Mouse (Mus musculus): ENCODE measurements around the gene Lhx1. TPM values are rescaled to one million over a fixed set of nuclear protein-coding genes. Genes with fewer than 3 reads are reported as not detected.

The Lhx1 gene
- polyA plus RNA-seq, 1 experiment from 2014 or later: not detected

DNA sequence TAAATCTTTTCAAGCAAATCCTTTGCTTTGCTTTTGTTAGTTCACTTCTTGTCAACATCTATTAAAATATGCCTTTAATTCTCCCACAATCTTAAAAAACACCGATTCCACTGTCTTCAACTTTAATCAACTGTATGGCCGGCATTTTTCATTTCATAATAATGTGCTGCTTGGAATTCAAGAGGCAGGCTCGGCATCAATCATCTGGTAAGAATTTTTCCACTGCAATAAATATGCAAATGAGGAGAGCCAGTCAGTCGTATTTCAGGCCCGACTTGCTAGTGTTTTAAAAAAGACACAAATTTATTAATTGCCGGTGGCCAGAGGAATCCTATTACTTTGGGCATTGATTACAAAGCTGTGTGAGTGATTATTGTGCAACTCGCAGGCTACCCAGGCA, 43.7 kb downstream of the Lhx1 start:
- Histone ChIP-seq H3K36me3 (ENCODE audit: insufficient read depth) (no peaks in the 10 kb centered on the region), H3K27ac (ENCODE audit: low read depth) (no peak overlapping the region), H3K4me1 (ENCODE audit: insufficient read depth) (no peaks in the 10 kb centered on the region), H3K27me3 (ENCODE audit: insufficient read depth, low read length) (no peaks in the 10 kb centered on the region), H3K4me2 (no peak overlapping the region), H3K9me3 (ENCODE audit: low read depth, low read length) (no peaks in the 10 kb centered on the region), H3K9ac (no peak overlapping the region), H3K4me3 (ENCODE audit: low read depth, low read length) (no peak overlapping the region)
- peak; percentile 5 for DNase-seq
- ATAC-seq (ENCODE audit: insufficient read depth): no peak
- WGBS: 61% methylated on average over 7 of the region's 7 CpGs
- no peak for TF ChIP-seq CTCF (IDR thresholded peaks at IDR 0.05; ENCODE audit: low read depth)

GRCm38 (mm10) chr11:84480451-84480850, 44.9 kb downstream of the Lhx1 start:
- ATAC-seq (ENCODE audit: insufficient read depth) (no peak), DNase-seq (peak; percentile 77)
- Histone ChIP-seq H3K4me1 (ENCODE audit: insufficient read depth) (no peaks in the 10 kb centered on the region), H3K27ac (ENCODE audit: low read depth) (no peak overlapping the region), H3K9me3 (ENCODE audit: low read depth, low read length) (no peaks in the 10 kb centered on the region), H3K9ac (no peak overlapping the region), H3K27me3 (ENCODE audit: insufficient read depth, low read length) (no peaks in the 10 kb centered on the region), H3K4me3 (ENCODE audit: low read depth, low read length) (no peak overlapping the region), H3K4me2 (no peak overlapping the region), H3K36me3 (ENCODE audit: insufficient read depth) (no peaks in the 10 kb centered on the region)
- WGBS: 26% methylated on average over 3 of the region's 3 CpGs
- TF ChIP-seq CTCF (IDR thresholded peaks at IDR 0.05; ENCODE audit: low read depth): no peak

DNA sequence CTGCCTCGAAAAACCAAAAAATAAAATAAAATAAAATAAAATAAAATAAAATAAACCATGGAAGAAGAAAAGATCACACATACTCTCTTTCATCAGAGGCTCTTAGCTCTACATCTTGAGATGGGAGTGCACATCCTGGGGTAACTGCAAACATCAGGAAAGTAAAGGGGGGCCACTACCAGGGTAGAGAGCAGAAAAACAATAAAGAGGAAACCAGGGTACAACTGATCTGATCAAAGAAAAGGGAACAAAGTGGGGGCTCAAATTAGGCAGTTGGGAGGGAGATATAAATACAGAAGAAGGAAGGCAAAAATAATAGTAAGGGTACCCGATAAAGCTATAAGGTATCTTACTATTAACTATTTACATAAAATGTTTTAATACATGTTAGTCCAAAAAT, 48.7 kb downstream of the Lhx1 start:
- H3K27me3 ChIP-seq (ENCODE audit: insufficient read depth, low read length): no peaks in the 10 kb centered on the region
- TF ChIP-seq CTCF (IDR thresholded peaks at IDR 0.05; ENCODE audit: low read depth): no peak
- 91% methylated on average over 2 of the region's 2 CpGs for WGBS

DNA sequence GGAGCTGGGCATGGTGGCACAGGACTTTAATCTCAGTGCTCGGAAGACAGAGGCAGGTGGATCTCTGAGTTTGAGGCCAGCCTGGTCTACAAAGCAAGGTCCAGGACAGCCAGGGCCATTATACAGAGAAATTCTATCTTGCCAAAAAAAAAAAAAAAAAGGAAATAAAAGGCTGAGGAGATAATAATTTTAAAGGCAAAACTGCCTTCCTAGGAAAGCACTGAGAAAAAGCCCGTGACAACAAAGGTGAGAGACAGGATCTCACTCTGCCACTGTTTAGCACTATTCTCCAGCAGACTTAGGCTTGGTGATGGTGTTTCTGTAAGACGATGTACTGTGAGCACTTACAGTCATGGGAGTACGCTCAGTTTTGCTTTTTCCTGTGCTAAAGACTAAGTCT, 49.3 kb downstream of the Lhx1 start:
- Histone ChIP-seq H3K4me3 (ENCODE audit: low read depth, low read length) (no peak overlapping the region), H3K36me3 (ENCODE audit: insufficient read depth) (peaks cover 9% of the 10 kb centered on the region; the same call in 1 of the 2 replicates), H3K9ac (no peak overlapping the region), H3K4me2 (no peak overlapping the region), H3K9me3 (ENCODE audit: low read depth, low read length) (no peaks in the 10 kb centered on the region), H3K27me3 (ENCODE audit: insufficient read depth, low read length) (no peaks in the 10 kb centered on the region), H3K27ac (ENCODE audit: low read depth) (no peak overlapping the region), H3K4me1 (ENCODE audit: insufficient read depth) (no peaks in the 10 kb centered on the region)
- TF ChIP-seq CTCF (IDR thresholded peaks at IDR 0.05; ENCODE audit: low read depth): no peak
- ATAC-seq (ENCODE audit: insufficient read depth) (no peak), DNase-seq (no peak)
- WGBS: 91% methylated on average over 4 of the region's 4 CpGs

More for the DNA sequence above, 48.7 kb downstream of the Lhx1 start:
- no peak overlapping the region for H3K9ac ChIP-seq
- no peak for ATAC-seq (ENCODE audit: insufficient read depth)
- DNase-seq: no peak
- 0 out of 2 replicates have a peak, but pooled peaks cover 5% of the 10 kb centered on the region for H3K36me3 ChIP-seq (ENCODE audit: insufficient read depth)
- no peak overlapping the region for H3K4me2 ChIP-seq
- no peaks in the 10 kb centered on the region for H3K9me3 ChIP-seq (ENCODE audit: low read depth, low read length)
- no peak overlapping the region for H3K4me3 ChIP-seq (ENCODE audit: low read depth, low read length)
- H3K4me1 ChIP-seq (ENCODE audit: insufficient read depth): no peaks in the 10 kb centered on the region
- H3K27ac ChIP-seq (ENCODE audit: low read depth): no peak overlapping the region

DNA sequence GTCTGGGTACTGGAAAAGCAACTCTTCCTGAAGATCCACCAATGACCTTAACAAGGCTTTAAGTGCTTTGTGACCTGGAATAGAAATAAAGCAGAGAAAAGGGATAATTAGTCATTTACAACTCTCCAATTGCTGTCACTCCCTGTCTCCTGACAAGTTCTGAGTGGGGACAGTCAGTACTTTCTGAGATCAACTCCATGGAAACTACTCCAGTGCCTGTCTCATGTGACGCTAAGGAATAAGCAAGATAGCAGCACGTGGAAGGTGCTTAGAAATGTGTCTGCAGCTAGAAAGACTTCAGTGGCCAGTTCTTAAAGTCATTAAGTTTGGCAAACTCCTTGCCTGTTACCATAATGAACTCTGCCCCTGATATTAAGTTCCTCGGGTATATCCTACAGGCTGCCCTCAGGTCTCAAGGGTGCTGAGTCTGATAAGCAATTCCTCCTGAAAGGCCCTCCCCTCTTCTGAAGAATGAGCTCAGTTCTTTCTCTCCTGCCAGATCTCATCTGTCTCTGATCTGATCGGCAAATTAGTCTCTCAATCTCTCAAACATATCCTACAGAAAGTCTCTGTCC, 52.2 kb downstream of the Lhx1 start:
- Histone ChIP-seq H3K27me3 (ENCODE audit: insufficient read depth, low read length) (no peaks in the 10 kb centered on the region), H3K36me3 (ENCODE audit: insufficient read depth) (peaks cover 21% of the 10 kb centered on the region; the same call in 1 of the 2 replicates), H3K9ac (no peak overlapping the region), H3K27ac (ENCODE audit: low read depth) (no peak overlapping the region), H3K9me3 (ENCODE audit: low read depth, low read length) (no peaks in the 10 kb centered on the region), H3K4me1 (ENCODE audit: insufficient read depth) (no peaks in the 10 kb centered on the region), H3K4me3 (ENCODE audit: low read depth, low read length) (no peak overlapping the region), H3K4me2 (no peak overlapping the region)
- 66% methylated on average over 4 of the region's 4 CpGs for WGBS
- ATAC-seq (ENCODE audit: insufficient read depth): no peak
- no peak for DNase-seq
- no peak for TF ChIP-seq CTCF (IDR thresholded peaks at IDR 0.05; ENCODE audit: low read depth)

Other genes with a start within 250 kb of the Lhx1 start
- 44.9 and 48.0 TPM in 2 replicates for gene Aatf, start 12.0 kb downstream of the Lhx1 start, polyA plus RNA-seq (2014; fragmentation: Nextera tagmentation; extraction: Ambion mirVana)